Mouse (Mus musculus) C2C12 (cell line): Measurements from ENCODE around the gene Dst.

Experiments
- CTCF ChIP-seq: IDR thresholded peaks from one replicate; pipeline ENCODE4 v1.5.1; 2011; ENCODE audit not compliant: control insufficient read depth, insufficient read depth, insufficient read length
- MAX ChIP-seq: IDR thresholded peaks from one replicate; pipeline ENCODE4 v1.6.1; 2011; ENCODE audit warnings: mild to moderate bottlenecking, control low read depth
- MYOD1 ChIP-seq: IDR thresholded peaks from one replicate; pipeline ENCODE4 v1.6.1; 2011; ENCODE audit warnings: low read depth; ENCODE audit not compliant: control insufficient read depth, insufficient read length
- MYOG ChIP-seq: IDR thresholded peaks from one replicate; pipeline ENCODE4 v1.6.1; 2011; ENCODE audit not compliant: control insufficient read depth, insufficient read length; ENCODE audit errors: extremely low read depth
- USF1 ChIP-seq: IDR thresholded peaks from one replicate; pipeline ENCODE4 v1.6.1; 2011; ENCODE audit warnings: low read depth, mild to moderate bottlenecking, control low read depth, moderate library complexity

DNA sequence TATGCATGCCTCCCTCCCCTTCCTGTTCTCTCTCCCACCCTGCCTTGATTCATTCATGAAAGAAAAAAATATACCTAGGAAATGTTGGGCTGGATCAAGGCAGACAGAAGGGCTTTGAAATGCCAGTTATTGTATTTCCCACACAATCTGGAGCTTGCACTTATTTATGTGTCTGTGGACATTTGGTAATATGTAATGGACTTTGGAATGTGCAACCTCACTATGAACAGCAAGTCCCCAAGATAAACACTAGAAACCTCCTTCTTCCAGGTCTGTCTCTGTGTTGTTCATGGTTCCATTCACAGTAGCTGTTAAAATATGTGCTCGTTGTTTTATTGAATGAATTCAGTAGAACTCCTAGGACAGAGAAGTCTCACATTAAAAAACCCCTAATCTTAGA lies 153.8 kb downstream of the Dst start:
- TF ChIP-seq CTCF (no peak), MYOG (no peak), USF1 (no peak), MYOD1 (no peak), MAX (no peak)
